Mouse (Mus musculus): Measurements from ENCODE around the gene Atg10. TPM values are rescaled to one million over a fixed set of nuclear protein-coding genes. Genes with fewer than 3 reads are reported as not detected.

Gene Atg10
- polyA plus RNA-seq, 1 experiment from 2014 or later: 18.8 TPM

DNA sequence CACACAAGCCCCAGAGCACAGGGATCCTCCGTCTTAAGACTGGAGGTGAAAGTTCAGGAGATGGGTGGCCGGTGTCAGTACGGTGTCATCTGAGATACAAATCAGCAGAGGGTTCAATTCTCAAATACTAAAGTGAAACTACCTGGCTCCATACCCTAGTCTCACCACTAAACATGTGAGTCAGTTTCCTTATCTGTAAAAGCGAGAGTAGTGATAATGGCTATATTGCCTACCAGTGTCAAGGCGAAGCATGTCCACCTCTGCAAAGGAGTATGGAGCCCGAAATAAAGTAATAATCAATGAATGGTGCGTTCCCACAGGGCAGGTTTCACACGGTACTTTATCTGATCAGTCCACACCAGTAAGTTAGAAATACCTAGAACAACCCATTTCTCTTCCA lies 43.4 kb downstream of the Atg10 start:
- Histone ChIP-seq H3K4me1 (ENCODE audit: control insufficient read depth, insufficient read depth, low read length) (peaks cover 15% of the 10 kb centered on the region; the same call in 1 of the 2 replicates), H3K9me3 (ENCODE audit: control insufficient read depth, low read length) (no peaks in the 10 kb centered on the region), H3K27me3 (ENCODE audit: control insufficient read depth, insufficient read depth, low read length) (no peaks in the 10 kb centered on the region), H3K27ac (ENCODE audit: low read depth, low read length) (no peak overlapping the region), H3K4me3 (ENCODE audit: low read depth, low read length) (no peak overlapping the region), H3K36me3 (ENCODE audit: control insufficient read depth, insufficient read depth, low read length) (no peaks in the 10 kb centered on the region), H3K9ac (replicated peaks; ENCODE audit: low read depth, low read length) (no peak overlapping the region), H3K4me2 (ENCODE audit: low read depth, low read length) (no peak overlapping the region)
- no peak for ATAC-seq (ENCODE audit: low read depth)
- 96% methylated on average over 8 of the region's 8 CpGs for WGBS

- H3K4me3 ChIP-seq (ENCODE audit: low read depth, low read length): no peak overlapping the region
- WGBS: 49% methylated on average over 8 of the region's 8 CpGs
- H3K27ac ChIP-seq (ENCODE audit: low read depth, low read length): 0 out of 2 replicates have a peak overlapping the region, but pooled peaks have one; percentile 4
- no peaks in the 10 kb centered on the region for H3K9me3 ChIP-seq (ENCODE audit: control insufficient read depth, low read length)
- H3K27me3 ChIP-seq (ENCODE audit: control insufficient read depth, insufficient read depth, low read length): no peaks in the 10 kb centered on the region
- no peak overlapping the region for H3K9ac ChIP-seq (replicated peaks; ENCODE audit: low read depth, low read length)
- H3K4me2 ChIP-seq (ENCODE audit: low read depth, low read length): no peak overlapping the region
- H3K4me1 ChIP-seq (ENCODE audit: control insufficient read depth, insufficient read depth, low read length): peaks cover 15% of the 10 kb centered on the region; the same call in 1 of the 2 replicates
- no peaks in the 10 kb centered on the region for H3K36me3 ChIP-seq (ENCODE audit: control insufficient read depth, insufficient read depth, low read length)
- no peak for ATAC-seq (ENCODE audit: low read depth)
These were observed 44.4 kb downstream of the Atg10 start for GRCm38 (mm10) chr13:91179174-91179899.

DNA sequence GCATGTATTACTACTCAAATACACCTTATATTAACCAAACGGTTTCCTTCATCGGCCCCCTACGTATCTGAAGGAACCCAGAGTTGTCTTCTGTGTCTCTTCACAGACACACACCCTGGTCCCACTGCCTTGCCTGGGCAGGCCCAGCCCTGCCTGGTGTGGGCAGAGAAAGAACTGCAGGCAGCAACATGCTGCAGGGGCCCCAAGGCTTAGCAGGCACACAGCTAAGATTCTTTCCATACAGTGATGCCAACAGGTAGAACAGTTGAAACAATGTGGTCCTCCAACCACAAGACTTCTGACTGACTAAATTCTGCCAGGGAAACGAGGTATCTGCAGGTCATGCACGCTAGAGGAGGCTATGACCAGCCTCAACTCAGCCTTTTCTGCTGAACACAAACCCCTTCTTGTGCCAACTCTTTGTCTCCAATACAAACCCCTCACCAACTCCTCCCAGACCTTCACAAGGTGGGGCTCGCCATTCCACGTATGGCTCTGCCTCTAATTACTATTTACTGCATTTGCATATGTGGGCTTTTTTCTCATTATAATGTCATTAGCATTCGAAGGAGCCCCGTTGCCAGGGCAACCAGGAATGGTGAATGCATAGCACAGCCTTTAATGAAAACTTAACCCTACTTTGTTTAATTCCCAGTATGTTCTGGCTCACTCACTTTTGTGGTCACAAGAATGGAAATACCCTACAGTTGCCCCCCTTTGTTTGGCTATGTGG lies 45.2 kb downstream of the Atg10 start:
- H3K4me1 ChIP-seq (ENCODE audit: control insufficient read depth, insufficient read depth, low read length): peaks cover 15% of the 10 kb centered on the region; the same call in 1 of the 2 replicates
- peak; percentile 82 for ATAC-seq (ENCODE audit: low read depth)
- no peaks in the 10 kb centered on the region for H3K36me3 ChIP-seq (ENCODE audit: control insufficient read depth, insufficient read depth, low read length)
- no peak overlapping the region for H3K4me3 ChIP-seq (ENCODE audit: low read depth, low read length)
- WGBS: 37% methylated on average over 9 of the region's 9 CpGs
- H3K9me3 ChIP-seq (ENCODE audit: control insufficient read depth, low read length): no peaks in the 10 kb centered on the region
- H3K9ac ChIP-seq (replicated peaks; ENCODE audit: low read depth, low read length): no peak overlapping the region
- no peak overlapping the region for H3K27ac ChIP-seq (ENCODE audit: low read depth, low read length)
- H3K27me3 ChIP-seq (ENCODE audit: control insufficient read depth, insufficient read depth, low read length): no peaks in the 10 kb centered on the region
- no peak overlapping the region for H3K4me2 ChIP-seq (ENCODE audit: low read depth, low read length)

DNA sequence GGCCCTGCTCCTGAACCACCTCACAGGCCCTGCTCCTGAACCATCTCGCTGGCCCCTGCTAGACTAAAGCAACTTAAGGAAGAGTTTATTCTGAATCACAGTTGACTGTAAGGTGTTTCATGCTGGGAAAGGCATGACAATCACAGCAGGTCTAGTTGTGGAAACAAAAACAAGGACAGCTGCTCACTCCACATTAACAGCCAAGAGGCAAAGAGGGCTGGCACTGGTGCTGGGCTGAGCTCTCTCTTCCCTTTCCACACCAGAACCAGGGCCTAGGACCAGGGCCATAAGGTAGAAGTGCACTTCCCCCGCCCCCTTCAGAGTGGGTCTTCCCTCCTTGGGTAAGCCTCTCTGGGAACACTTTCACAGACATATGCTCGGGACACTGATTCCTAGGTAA lies 48.4 kb downstream of the Atg10 start:
- ATAC-seq (ENCODE audit: low read depth): no peak
- Histone ChIP-seq H3K4me2 (ENCODE audit: low read depth, low read length) (no peak overlapping the region), H3K9me3 (ENCODE audit: control insufficient read depth, low read length) (no peaks in the 10 kb centered on the region), H3K27ac (ENCODE audit: low read depth, low read length) (no peak overlapping the region), H3K9ac (replicated peaks; ENCODE audit: low read depth, low read length) (no peak overlapping the region), H3K36me3 (ENCODE audit: control insufficient read depth, insufficient read depth, low read length) (no peaks in the 10 kb centered on the region), H3K27me3 (ENCODE audit: control insufficient read depth, insufficient read depth, low read length) (no peaks in the 10 kb centered on the region), H3K4me1 (ENCODE audit: control insufficient read depth, insufficient read depth, low read length) (peaks cover 15% of the 10 kb centered on the region; the same call in 1 of the 2 replicates), H3K4me3 (ENCODE audit: low read depth, low read length) (no peak overlapping the region)
- WGBS: 67% methylated on average over 3 of the region's 3 CpGs

- H3K4me1 ChIP-seq (ENCODE audit: control insufficient read depth, insufficient read depth, low read length): no peaks in the 10 kb centered on the region
- no peak overlapping the region for H3K9ac ChIP-seq (replicated peaks; ENCODE audit: low read depth, low read length)
- H3K4me2 ChIP-seq (ENCODE audit: low read depth, low read length): no peak overlapping the region
- H3K27ac ChIP-seq (ENCODE audit: low read depth, low read length): peak overlapping the region; percentile 16; the same call in 1 of the 2 replicates
- no peaks in the 10 kb centered on the region for H3K36me3 ChIP-seq (ENCODE audit: control insufficient read depth, insufficient read depth, low read length)
- H3K4me3 ChIP-seq (ENCODE audit: low read depth, low read length): no peak overlapping the region
- 77% methylated on average over 15 of the region's 15 CpGs for WGBS
- peak; percentile 60 for ATAC-seq (ENCODE audit: low read depth)
- H3K9me3 ChIP-seq (ENCODE audit: control insufficient read depth, low read length): no peaks in the 10 kb centered on the region
- no peaks in the 10 kb centered on the region for H3K27me3 ChIP-seq (ENCODE audit: control insufficient read depth, insufficient read depth, low read length)
These were observed 51.8 kb downstream of the Atg10 start for GRCm38 (mm10) chr13:91171766-91172491.

- WGBS: 80% methylated on average over 5 of the region's 5 CpGs
- Histone ChIP-seq H3K4me3 (ENCODE audit: low read depth, low read length) (no peak overlapping the region), H3K27ac (ENCODE audit: low read depth, low read length) (no peak overlapping the region), H3K9me3 (ENCODE audit: control insufficient read depth, low read length) (no peaks in the 10 kb centered on the region), H3K4me1 (ENCODE audit: control insufficient read depth, insufficient read depth, low read length) (no peaks in the 10 kb centered on the region), H3K27me3 (ENCODE audit: control insufficient read depth, insufficient read depth, low read length) (no peaks in the 10 kb centered on the region), H3K9ac (replicated peaks; ENCODE audit: low read depth, low read length) (no peak overlapping the region), H3K36me3 (ENCODE audit: control insufficient read depth, insufficient read depth, low read length) (no peaks in the 10 kb centered on the region), H3K4me2 (ENCODE audit: low read depth, low read length) (no peak overlapping the region)
- 0 out of 2 replicates have a peak, but pooled peaks have one; percentile 32 for ATAC-seq (ENCODE audit: low read depth)
These were observed 52.6 kb downstream of the Atg10 start for GRCm38 (mm10) chr13:91171205-91171604.

- Histone ChIP-seq H3K36me3 (ENCODE audit: control insufficient read depth, insufficient read depth, low read length) (no peaks in the 10 kb centered on the region), H3K27ac (ENCODE audit: low read depth, low read length) (no peak overlapping the region), H3K27me3 (ENCODE audit: control insufficient read depth, insufficient read depth, low read length) (no peaks in the 10 kb centered on the region), H3K4me3 (ENCODE audit: low read depth, low read length) (no peak overlapping the region), H3K9me3 (ENCODE audit: control insufficient read depth, low read length) (no peaks in the 10 kb centered on the region), H3K4me2 (ENCODE audit: low read depth, low read length) (no peak overlapping the region), H3K9ac (replicated peaks; ENCODE audit: low read depth, low read length) (no peak overlapping the region), H3K4me1 (ENCODE audit: control insufficient read depth, insufficient read depth, low read length) (no peaks in the 10 kb centered on the region)
- no peak for ATAC-seq (ENCODE audit: low read depth)
- WGBS: 80% methylated on average over 17 of the region's 17 CpGs
These were observed 54.0 kb downstream of the Atg10 start for GRCm38 (mm10) chr13:91169529-91170319.

- no peaks in the 10 kb centered on the region for H3K27me3 ChIP-seq (ENCODE audit: control insufficient read depth, insufficient read depth, low read length)
- H3K4me3 ChIP-seq (ENCODE audit: low read depth, low read length): no peak overlapping the region
- WGBS: 67% methylated on average over 4 of the region's 4 CpGs
- H3K9ac ChIP-seq (replicated peaks; ENCODE audit: low read depth, low read length): no peak overlapping the region
- H3K4me2 ChIP-seq (ENCODE audit: low read depth, low read length): no peak overlapping the region
- no peaks in the 10 kb centered on the region for H3K36me3 ChIP-seq (ENCODE audit: control insufficient read depth, insufficient read depth, low read length)
- H3K27ac ChIP-seq (ENCODE audit: low read depth, low read length): no peak overlapping the region
- H3K4me1 ChIP-seq (ENCODE audit: control insufficient read depth, insufficient read depth, low read length): no peaks in the 10 kb centered on the region
- peak; percentile 58 for ATAC-seq (ENCODE audit: low read depth)
- no peaks in the 10 kb centered on the region for H3K9me3 ChIP-seq (ENCODE audit: control insufficient read depth, low read length)
These were observed 55.3 kb downstream of the Atg10 start for GRCm38 (mm10) chr13:91168486-91168885.

Measured in neural tube, embryonic 14.5 days (tissue).